Mouse (Mus musculus) intestine, postnatal 0 days (tissue): Measurements from ENCODE around the gene Dctn3. TPM values are rescaled to one million over a fixed set of nuclear protein-coding genes. Genes with fewer than 3 reads are reported as not detected.

Source experiments
- ATAC-seq: fragments of 200-750 bp; cut with Nextera tagmentation; 2 replicates; pipeline ENCODE4 v1.8.0; 2017; ENCODE audit warnings: mild to moderate bottlenecking, moderate TSS enrichment, moderate library complexity
- H3K27ac ChIP-seq: fragments of 300-500 bp; sonication (generic); 2 replicates; pipeline ENCODE4 v1.5.1; 2014; ENCODE audit warnings: mild to moderate bottlenecking, low read depth, low read length, moderate library complexity
- H3K27me3 ChIP-seq: fragments of 300-500 bp; sonication (generic); replicated peaks from 2 replicates; pipeline ENCODE4 v1.6.1; 2014; ENCODE audit warnings: low read length, mixed read lengths; ENCODE audit not compliant: control insufficient read depth, insufficient read depth
- H3K36me3 ChIP-seq: fragments of 300-500 bp; sonication (generic); 2 replicates; pipeline ENCODE4 v1.6.1; 2014; ENCODE audit warnings: mild to moderate bottlenecking, moderate library complexity; ENCODE audit not compliant: control insufficient read depth, insufficient read depth
- H3K4me1 ChIP-seq: fragments of 300-500 bp; sonication (generic); replicated peaks from 2 replicates; pipeline ENCODE4 v1.6.1; 2014; ENCODE audit warnings: antibody characterized with exemption, low read length, mixed read lengths; ENCODE audit not compliant: control insufficient read depth, insufficient read depth
- H3K4me2 ChIP-seq: fragments of 300-500 bp; sonication (generic); replicated peaks from 2 replicates; pipeline ENCODE4 v1.6.1; 2014; ENCODE audit warnings: low read depth, mild to moderate bottlenecking, moderate library complexity
- H3K4me3 ChIP-seq: fragments of 300-500 bp; sonication (generic); 2 replicates; pipeline ENCODE4 v1.5.1; 2014; ENCODE audit warnings: low read depth, low read length
- H3K9ac ChIP-seq: fragments of 300-500 bp; sonication (generic); 2 replicates; pipeline ENCODE4 v1.6.1; 2014; ENCODE audit warnings: mild to moderate bottlenecking, low read depth, low read length
- H3K9me3 ChIP-seq: fragments of 300-500 bp; sonication (generic); 2 replicates; pipeline ENCODE4 v1.6.1; 2016; ENCODE audit warnings: mixed run types; ENCODE audit not compliant: control insufficient read depth
- CTCF ChIP-seq: sonication (generic); IDR thresholded peaks from 2 replicates; pipeline ENCODE4 v1.5.1; 2016; ENCODE audit warnings: low read depth, mild to moderate bottlenecking, control low read depth, antibody characterized with exemption, moderate library complexity
- WGBS: fragments of 180-500 bp; shearing (Covaris S2); extraction: QIAGEN DNeasy Blood & Tissue Kit; methylation state at CpG from one replicate; pipeline ENCODE4 v1.1.7; 2014; 5-methylcytosine and 5-hydroxymethylcytosine counted together
- polyA plus RNA-seq: library from polyadenylated mRNA; unstranded; fragments of >200 nt; fragmentation: Nextera tagmentation; extraction: Ambion mirVana; gene quantifications from 2 replicates; pipeline ENCODE4 v1.2.1, GENCODE M21; 2015

Gene Dctn3
- polyA plus RNA-seq, 1 experiment from 2014 or later: 144 TPM

DNA sequence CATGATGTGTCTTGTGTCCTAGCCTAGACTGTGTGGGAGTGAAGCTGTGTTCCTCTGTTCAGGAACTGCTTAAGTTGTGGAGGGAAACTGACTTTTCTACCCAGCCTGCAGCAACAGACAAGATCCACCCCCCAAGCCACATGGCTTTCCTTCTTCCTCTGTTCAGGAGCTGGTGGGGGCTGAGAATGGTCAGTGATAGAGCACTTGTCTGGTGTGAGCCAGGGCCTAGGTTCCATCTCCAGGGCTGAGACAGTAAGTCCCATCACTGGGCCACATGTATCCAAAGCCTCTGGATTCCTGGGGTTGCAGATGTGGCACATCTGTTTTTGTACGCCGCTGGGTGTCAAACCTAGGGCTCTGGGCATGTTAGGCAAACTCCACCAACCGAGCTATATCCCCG is 37.9 kb upstream of the Dctn3 start:
- Histone ChIP-seq H3K4me2 (peak overlapping the region; percentile 68), H3K27ac (peak overlapping the region; percentile 88), H3K9ac (0 out of 2 replicates have a peak overlapping the region, but pooled peaks have one; percentile 35), H3K9me3 (no peaks in the 10 kb centered on the region), H3K4me3 (peak overlapping the region; percentile 37), H3K27me3 (no peaks in the 10 kb centered on the region), H3K36me3 (peaks cover 9% of the 10 kb centered on the region), H3K4me1 (peaks cover 10% of the 10 kb centered on the region; the same call in 1 of the 2 replicates)
- WGBS: 71% methylated on average over 4 of the region's 4 CpGs
- ATAC-seq: no peak
- TF ChIP-seq CTCF: no peak

DNA sequence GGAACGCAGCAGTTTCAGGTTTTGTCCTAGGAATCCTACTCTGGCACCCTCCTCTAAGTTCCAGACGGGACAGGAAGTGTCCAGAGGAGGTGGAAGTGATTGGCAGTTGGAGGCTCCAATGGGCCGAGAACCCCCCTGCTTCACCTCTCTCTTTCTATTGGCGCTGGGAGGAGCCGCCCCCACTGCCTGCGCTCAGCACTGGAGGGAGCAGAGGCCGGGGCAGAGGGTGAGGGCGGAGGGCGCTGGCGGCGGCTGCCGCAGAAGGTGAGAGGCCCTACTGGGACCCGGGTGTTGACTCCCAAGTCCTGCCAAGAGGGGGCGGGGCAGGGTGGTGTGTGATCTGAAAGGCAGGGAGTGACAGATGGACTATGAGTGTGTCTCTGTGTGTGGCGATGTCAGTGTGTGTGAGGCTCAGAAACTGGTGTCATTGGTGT is 37.3 kb upstream of the Dctn3 start:
- peak; percentile 90 for ATAC-seq
- WGBS: 0% methylated on average over 15 of the region's 15 CpGs

DNA sequence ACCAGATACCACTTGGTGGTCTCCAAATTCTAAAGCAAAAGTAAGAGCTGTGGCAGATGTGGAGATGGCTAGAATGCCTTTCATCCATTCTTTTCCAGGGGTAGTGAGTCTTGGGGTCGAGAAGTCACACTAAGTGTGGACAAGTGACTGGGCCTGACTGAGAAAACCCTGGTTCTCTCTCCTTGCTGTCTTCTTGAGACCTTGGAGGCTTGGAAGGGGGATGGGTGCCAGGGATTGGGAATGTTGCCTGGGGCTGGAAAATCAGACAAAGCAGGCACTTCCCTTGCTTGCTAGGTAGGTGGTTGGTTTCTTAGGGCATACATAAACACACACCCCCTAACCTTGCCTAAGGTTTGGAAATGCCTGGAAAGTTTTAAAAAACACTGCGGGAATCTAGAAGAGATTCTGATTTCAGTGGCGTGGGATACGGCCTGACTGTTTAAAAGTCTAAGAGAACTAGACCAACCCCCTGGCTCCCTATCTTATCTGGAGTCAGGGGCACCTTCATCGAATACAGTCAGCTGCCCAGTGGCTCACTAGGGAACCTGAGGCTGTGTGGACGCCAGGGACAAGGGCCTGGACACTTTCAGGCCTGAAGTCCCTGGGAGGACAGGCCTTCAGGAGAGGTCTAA is 36.8 kb upstream of the Dctn3 start:
- 18% methylated on average over 6 of the region's 6 CpGs for WGBS
- peak; percentile 5 for ATAC-seq

More for the DNA sequence above, 37.3 kb upstream of the Dctn3 start:
- peak; percentile 64 for TF ChIP-seq CTCF
- peak overlapping the region; percentile 35; the same call in 1 of the 2 replicates for H3K9ac ChIP-seq
- H3K36me3 ChIP-seq: peaks cover 9% of the 10 kb centered on the region
- peak overlapping the region; percentile 68 for H3K4me2 ChIP-seq
- H3K27ac ChIP-seq: peak overlapping the region; percentile 88
- H3K4me3 ChIP-seq: peak overlapping the region; percentile 37
- H3K27me3 ChIP-seq: no peaks in the 10 kb centered on the region
- peaks cover 10% of the 10 kb centered on the region; the same call in 1 of the 2 replicates for H3K4me1 ChIP-seq
- no peaks in the 10 kb centered on the region for H3K9me3 ChIP-seq

DNA sequence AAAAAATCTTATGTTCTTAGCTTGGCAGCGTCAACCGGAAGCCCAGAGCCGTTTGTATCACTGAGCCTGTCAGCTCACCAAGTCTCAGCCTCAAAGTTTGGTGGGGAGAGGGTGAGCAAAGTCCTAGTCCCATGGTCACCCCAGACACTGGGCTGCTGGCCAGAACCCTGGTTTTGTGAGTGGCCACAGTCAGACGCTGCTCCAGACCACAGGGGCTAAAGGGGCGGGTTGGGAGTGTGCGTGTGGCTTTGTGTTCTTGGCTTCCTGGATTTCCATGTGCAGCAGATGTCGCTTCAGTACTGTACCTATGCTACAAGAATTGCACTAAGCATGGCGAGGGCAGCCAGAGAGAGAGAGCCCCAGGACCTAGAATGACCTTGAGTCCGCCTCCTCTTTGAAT is 36.2 kb upstream of the Dctn3 start:
- no peak overlapping the region for H3K4me3 ChIP-seq
- no peaks in the 10 kb centered on the region for H3K9me3 ChIP-seq
- 66% methylated on average over 9 of the region's 9 CpGs for WGBS
- no peaks in the 10 kb centered on the region for H3K27me3 ChIP-seq
- H3K27ac ChIP-seq: peak overlapping the region; percentile 88
- no peak overlapping the region for H3K9ac ChIP-seq
- peaks cover 10% of the 10 kb centered on the region; the same call in 1 of the 2 replicates for H3K4me1 ChIP-seq
- H3K4me2 ChIP-seq: peak overlapping the region; percentile 68
- TF ChIP-seq CTCF: no peak
- ATAC-seq: no peak
- H3K36me3 ChIP-seq: peaks cover 9% of the 10 kb centered on the region

More for the DNA sequence above, 36.8 kb upstream of the Dctn3 start:
- Histone ChIP-seq H3K9me3 (no peaks in the 10 kb centered on the region), H3K4me1 (peaks cover 10% of the 10 kb centered on the region; the same call in 1 of the 2 replicates), H3K36me3 (peaks cover 9% of the 10 kb centered on the region), H3K27me3 (no peaks in the 10 kb centered on the region), H3K9ac (0 out of 2 replicates have a peak overlapping the region, but pooled peaks have one; percentile 35), H3K4me2 (peak overlapping the region; percentile 68), H3K27ac (peak overlapping the region; percentile 88), H3K4me3 (peak overlapping the region; percentile 37)
- TF ChIP-seq CTCF: no peak

DNA sequence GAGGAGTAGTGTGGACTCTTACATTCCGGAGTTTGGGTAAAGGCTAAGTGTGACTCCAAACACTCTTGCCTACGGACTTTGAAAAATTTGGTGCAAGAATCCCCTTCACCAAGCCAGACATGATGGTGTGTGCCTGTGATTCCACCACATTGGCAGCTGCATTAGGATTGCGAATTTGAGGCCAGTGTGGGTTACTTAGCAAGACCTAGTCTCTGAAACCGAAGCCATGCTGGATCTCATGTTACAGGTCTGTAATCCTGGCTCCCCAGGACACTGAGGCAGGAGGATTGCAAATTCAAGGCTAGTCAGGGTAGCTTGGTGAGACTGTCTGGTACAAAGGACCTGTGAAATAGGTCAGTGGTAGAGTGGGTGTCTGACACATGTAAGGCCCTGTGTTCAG is 35.7 kb upstream of the Dctn3 start:
- H3K4me1 ChIP-seq: peaks cover 10% of the 10 kb centered on the region; the same call in 1 of the 2 replicates
- ATAC-seq: no peak

DNA sequence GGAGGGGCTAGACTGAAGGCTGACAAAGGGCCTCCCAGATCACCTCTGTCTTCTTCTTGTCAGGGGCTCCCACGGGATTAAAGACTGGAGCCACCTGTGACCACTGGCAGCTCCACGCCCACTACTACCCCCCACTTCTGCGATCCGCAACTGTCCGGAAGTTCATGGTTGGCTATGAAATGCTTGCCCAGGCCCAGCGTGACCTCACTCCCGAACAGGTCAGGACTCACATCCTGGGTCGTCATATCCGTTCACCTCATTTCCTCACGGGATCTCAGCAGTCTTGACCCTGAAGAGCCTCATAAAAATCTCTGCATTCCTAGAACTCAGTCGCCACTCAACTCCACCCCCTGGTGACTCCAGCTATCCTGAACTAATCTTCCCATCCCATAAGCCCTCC is 35.1 kb upstream of the Dctn3 start:
- Histone ChIP-seq H3K4me3 (no peak overlapping the region), H3K9ac (no peak overlapping the region), H3K27me3 (no peaks in the 10 kb centered on the region), H3K4me2 (no peak overlapping the region), H3K4me1 (peaks cover 10% of the 10 kb centered on the region; the same call in 1 of the 2 replicates), H3K27ac (peak overlapping the region; percentile 88), H3K9me3 (no peaks in the 10 kb centered on the region), H3K36me3 (peaks cover 9% of the 10 kb centered on the region)
- 64% methylated on average over 11 of the region's 11 CpGs for WGBS
- peak; percentile 24 for ATAC-seq
- TF ChIP-seq CTCF: 0 out of 2 replicates have a peak, but pooled peaks have one; percentile 6

More for the DNA sequence above, 35.7 kb upstream of the Dctn3 start:
- Histone ChIP-seq H3K4me3 (no peak overlapping the region), H3K27ac (peak overlapping the region; percentile 88), H3K27me3 (no peaks in the 10 kb centered on the region), H3K9me3 (no peaks in the 10 kb centered on the region), H3K36me3 (peaks cover 9% of the 10 kb centered on the region), H3K4me2 (no peak overlapping the region), H3K9ac (no peak overlapping the region)
- WGBS: 87% methylated on average over 4 of the region's 4 CpGs
- no peak for TF ChIP-seq CTCF
